Mouse (Mus musculus): ENCODE measurements around the gene Gm5105. TPM values are rescaled to one million over a fixed set of nuclear protein-coding genes. Genes with fewer than 3 reads are reported as not detected.

The Gm5105 gene
- total RNA-seq, 4 experiments from 2014 or later = 0.22 TPM; not detected in 3

DNA sequence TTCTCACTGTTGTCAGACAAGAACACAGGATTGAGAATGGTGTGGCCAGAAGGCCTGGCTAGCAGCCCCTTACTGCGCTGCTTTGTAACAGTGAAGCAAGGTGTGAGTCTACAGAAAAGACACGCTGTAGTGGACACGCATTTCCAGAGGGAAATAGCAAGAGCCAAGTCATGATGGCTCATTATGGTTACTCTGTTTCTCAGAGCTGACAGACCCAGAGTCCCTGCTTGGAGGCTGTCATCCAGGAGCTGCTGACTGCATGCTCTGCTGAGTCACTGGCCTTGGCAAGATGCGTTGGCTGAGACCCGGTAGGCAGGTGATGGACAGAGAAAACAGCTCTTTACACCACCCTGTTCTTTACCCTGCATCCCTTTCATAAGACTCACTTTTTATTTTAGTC is 37.8 kb downstream of the Gm5105 start:
- peak; percentile 12 to 14 for DNase-seq (ENCODE audit: low spot score in 2 of 2)

GRCm38 (mm10) chr3:138027575-138028362 is 39.4 kb downstream of the Gm5105 start:
- DNase-seq (ENCODE audit: low spot score in 2 of 2) = no peak

GRCm38 (mm10) chr3:138026286-138026685 is 40.9 kb downstream of the Gm5105 start:
- DNase-seq (ENCODE audit: low spot score in 2 of 2) = peak; percentile 4 to 12

- DNase-seq (ENCODE audit: low spot score in 2 of 2) = no peak
Observed at GRCm38 (mm10) chr3:138022651-138023050, 44.5 kb downstream of the Gm5105 start.

DNA sequence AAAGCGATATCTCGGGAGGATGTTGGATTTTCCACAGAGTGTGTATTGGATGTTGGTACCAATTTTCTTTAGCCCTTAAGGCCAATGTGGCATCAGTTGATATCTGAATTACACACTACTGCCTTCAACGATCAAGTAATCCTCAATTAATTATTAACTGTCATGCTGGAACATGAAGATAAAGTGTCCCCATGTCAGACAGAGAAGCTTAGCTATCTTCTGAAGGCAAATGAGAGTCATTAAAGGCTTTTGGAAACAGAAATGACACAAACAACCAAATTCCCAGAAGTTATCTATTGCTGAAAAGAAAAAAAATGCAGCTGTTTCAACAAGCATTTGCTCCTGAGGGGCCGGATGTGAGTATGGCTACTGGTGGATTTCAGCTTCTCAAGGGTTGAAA is 45.2 kb downstream of the Gm5105 start:
- no peak for DNase-seq (ENCODE audit: low spot score in 2 of 2)

DNA sequence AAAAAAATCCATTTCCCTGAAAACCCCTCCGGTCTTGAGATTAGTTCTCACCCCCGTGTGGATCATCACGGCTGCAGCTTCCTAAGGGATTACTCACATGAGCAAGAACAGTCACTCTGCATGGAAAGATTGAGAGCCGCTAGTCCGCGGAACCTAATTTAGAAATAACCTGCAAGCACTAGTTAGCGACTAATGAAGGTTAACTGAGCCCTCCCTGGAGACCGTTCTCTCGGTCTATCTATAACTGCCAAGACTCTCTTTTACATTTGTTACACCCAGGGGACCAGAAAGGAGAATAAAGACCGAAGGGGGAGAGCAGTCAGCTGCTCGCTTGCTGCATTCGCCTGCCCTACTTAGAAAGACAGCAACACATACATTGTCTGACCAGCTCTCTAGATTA is 50.4 kb downstream of the Gm5105 start:
- no peak for DNase-seq (ENCODE audit: low spot score in 2 of 2)

- no peak for DNase-seq (ENCODE audit: low spot score in 2 of 2)
Observed at GRCm38 (mm10) chr3:138014725-138015124, 52.5 kb downstream of the Gm5105 start.

DNA sequence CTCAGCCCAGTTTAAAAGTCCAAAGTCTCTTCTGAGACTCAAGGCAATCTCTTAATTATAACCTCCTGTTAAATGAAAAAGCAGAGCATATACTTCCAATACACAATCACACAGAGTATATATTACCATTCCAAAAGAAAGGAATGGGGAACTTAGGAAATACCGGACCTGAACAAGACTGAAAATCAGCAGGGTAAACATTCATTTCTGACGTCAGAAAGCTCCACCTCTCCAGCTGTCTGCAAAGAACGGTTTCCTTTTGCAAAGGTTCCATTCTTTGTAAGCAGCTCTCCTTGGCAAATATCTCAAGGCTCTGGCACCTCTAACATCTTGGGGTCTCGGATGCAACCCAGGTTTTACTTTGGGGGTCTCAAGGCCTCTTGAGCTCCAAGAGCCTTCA is 54.8 kb downstream of the Gm5105 start:
- no peak for DNase-seq (ENCODE audit: low spot score in 2 of 2)

- DNase-seq (ENCODE audit: low spot score in 2 of 2) = no peak
Observed at GRCm38 (mm10) chr3:138008152-138008551, 59.0 kb downstream of the Gm5105 start.

DNA sequence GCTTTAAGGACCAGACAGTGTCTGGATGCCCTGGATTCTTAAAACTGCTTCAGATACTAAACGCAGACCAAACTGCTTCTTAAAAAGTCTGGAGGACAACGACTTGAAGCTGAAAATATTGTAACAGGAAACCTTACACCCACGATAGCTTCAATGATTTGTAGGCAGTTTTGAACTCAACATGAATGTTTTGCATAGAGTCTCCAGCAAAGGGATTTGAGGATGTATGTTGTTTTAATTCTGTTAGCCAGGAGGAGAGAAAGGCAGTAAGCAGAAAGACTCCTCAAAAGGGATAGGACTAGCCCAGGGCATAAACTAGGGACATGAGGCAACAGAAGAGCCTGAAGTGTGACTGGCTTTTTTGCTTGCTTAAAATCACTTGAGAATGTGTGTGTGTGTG is 60.3 kb downstream of the Gm5105 start:
- no peak for DNase-seq (ENCODE audit: low spot score in 2 of 2)

DNA sequence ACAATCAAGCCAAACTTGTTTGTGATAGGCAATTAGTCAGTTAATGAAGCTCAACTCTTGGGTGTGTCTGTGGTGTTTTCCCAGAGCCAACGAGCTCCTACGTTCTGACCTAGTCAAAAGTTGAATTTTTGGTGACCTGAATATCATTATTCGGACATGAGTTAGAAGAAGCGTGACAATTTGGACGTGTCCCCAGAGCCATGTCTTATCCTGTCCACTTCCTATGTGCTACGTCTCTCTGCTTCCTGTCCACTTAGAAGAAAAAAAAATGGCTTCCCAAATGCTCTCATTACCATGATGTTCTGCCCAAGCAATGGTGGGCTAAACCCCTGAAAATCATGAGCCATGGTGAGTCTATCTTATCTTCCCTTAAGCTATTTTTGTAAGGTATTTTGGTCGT is 63.9 kb downstream of the Gm5105 start:
- no peak for DNase-seq (ENCODE audit: low spot score in 2 of 2)

GRCm38 (mm10) chr3:138002545-138002944 is 64.6 kb downstream of the Gm5105 start:
- DNase-seq (ENCODE audit: low spot score in 2 of 2) = no peak

- DNase-seq (ENCODE audit: low spot score in 2 of 2) = no peak
Observed at GRCm38 (mm10) chr3:138001865-138002264, 65.3 kb downstream of the Gm5105 start.

DNA sequence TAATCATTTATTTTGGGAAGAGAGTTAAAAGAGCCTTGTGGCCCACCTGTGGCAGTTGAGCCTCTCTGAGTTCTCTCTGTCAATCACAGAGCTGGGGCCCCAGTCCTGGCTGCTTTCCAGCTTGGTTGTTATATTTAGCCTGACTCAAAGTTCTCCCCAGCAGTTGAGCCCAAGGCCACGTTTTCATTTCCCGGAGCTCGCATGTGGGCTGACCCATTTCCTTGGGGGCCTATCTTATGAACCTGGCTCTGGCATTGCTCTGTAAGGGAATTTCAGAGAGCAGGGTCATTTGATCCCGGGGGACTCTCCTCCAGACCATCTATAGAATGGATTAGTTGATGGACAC is 66.5 kb downstream of the Gm5105 start:
- no peak for DNase-seq (ENCODE audit: low spot score in 2 of 2)

GRCm38 (mm10) chr3:138000062-138000723 is 67.0 kb downstream of the Gm5105 start:
- no peak for DNase-seq (ENCODE audit: low spot score in 2 of 2)

GRCm38 (mm10) chr3:137999224-137999790 is 67.9 kb downstream of the Gm5105 start:
- DNase-seq (ENCODE audit: low spot score in 2 of 2) = no peak

Other genes starting within 250 kb of the Gm5105 start
- gene H2afz, start 202.9 kb downstream of the Gm5105 start, total RNA-seq (2022) = 100 to 1,000 TPM; 138 to 151 (median 148) TPM
- 10 to 100 TPM; 52.0 to 55.0 (median 53.3) TPM for gene Dnajb14, start 199.7 kb downstream of the Gm5105 start, total RNA-seq (2022)
- 10 to 100 TPM; 60.2 to 72.0 (median 65.2) TPM for gene Lamtor3, start 148.9 kb downstream of the Gm5105 start, total RNA-seq (2022)
- 1 to 10 TPM; 5.3 to 8.4 (median 7.6) TPM for gene Dapp1, start 85.8 kb downstream of the Gm5105 start, total RNA-seq (2022)
- gene 1110002E22Rik, start 2.3 kb downstream of the Gm5105 start, total RNA-seq (2022) = 1 to 10 TPM; 1.2 to 2.3 (median 2.0) TPM
- gene Trmt10a, start 76.1 kb upstream of the Gm5105 start, total RNA-seq (2022) = 1 to 10 TPM; 2.9 to 9.7 (median 4.0) TPM
- 1 to 10 TPM; 6.5 to 9.3 (median 8.1) TPM for gene Mttp, start 77.6 kb upstream of the Gm5105 start, total RNA-seq (2022)
- gene 4930579F01Rik, start 126.4 kb upstream of the Gm5105 start, total RNA-seq (2022) = not detected
- under 1 TPM in 3 of 4 experiments, not detected in 1; 0.13 to 0.27 (median 0.21) TPM for gene Adh7, start 150.4 kb upstream of the Gm5105 start, total RNA-seq (2022)
- gene Adh1, start 193.6 kb upstream of the Gm5105 start, total RNA-seq (2022) = 1 to 10 TPM; 1.1 to 2.1 (median 1.8) TPM
- gene Adh6a, start 245.9 kb upstream of the Gm5105 start, total RNA-seq (2022) = not detected